Mouse (Mus musculus) stomach, adult 2 months (tissue): ENCODE results near the gene Bmx. TPM values are rescaled to one million over a fixed set of nuclear protein-coding genes. Genes with fewer than 3 reads are reported as not detected.

Experiments used
- polyA plus RNA-seq: library from polyadenylated mRNA; depleted of rRNA; stranded (reverse); fragments of >200 nt; gene quantifications from 2 replicates; pipeline ENCODE4 v1.2.3, GENCODE M21; 2012; rRNA removed

Gene Bmx
- 0.05 and 0.14 TPM in 2 replicates for polyA plus RNA-seq

GRCm38 (mm10) chrX:164258057-164258456 lies at the start of gene Bmx:
TSS of gene Bmx (minus strand) at chrX:164258193.

GRCm38 (mm10) chrX:164269285-164269761 lies 11.3 kb upstream of the Bmx start, which contains the start of gene Pir:
TSS of gene Pir (plus strand) at chrX:164269371.

Other genes with a start within 250 kb of the Bmx start
- gene Car5b, start 230.2 kb downstream of the Bmx start, polyA plus RNA-seq, result 1.3 and 2.3 TPM in 2 replicates
- 1.9 and 2.0 TPM in 2 replicates for gene Siah1b, start 181.7 kb downstream of the Bmx start, polyA plus RNA-seq
- not detected in 2 replicates for gene Cltrn, start 169.4 kb downstream of the Bmx start, polyA plus RNA-seq
- 0.44 and 0.45 TPM in 2 replicates for gene Ace2, start 118.9 kb downstream of the Bmx start, polyA plus RNA-seq
- 1.3 and 2.0 TPM in 2 replicates for gene Pir, start 11.2 kb upstream of the Bmx start, polyA plus RNA-seq
- 0.64 and 0.92 TPM in 2 replicates for gene Vegfd, start 115.2 kb upstream of the Bmx start, polyA plus RNA-seq
- gene Piga, start 161.6 kb upstream of the Bmx start, polyA plus RNA-seq, result 0.58 and 0.97 TPM in 2 replicates
- 0.58 and 0.84 TPM in 2 replicates for gene Asb11, start 178.8 kb upstream of the Bmx start, polyA plus RNA-seq
- gene Asb9, start 248.1 kb upstream of the Bmx start, polyA plus RNA-seq, result not detected in 2 replicates